Mouse (Mus musculus) hindbrain, postnatal 0 days (tissue): Measurements from ENCODE around the gene Mtf2. TPM values are rescaled to one million over a fixed set of nuclear protein-coding genes. Genes with fewer than 3 reads are reported as not detected.

Experiments
- ATAC-seq: fragments of 200-750 bp; cut with Nextera tagmentation; 2 replicates; pipeline ENCODE4 v1.8.0; 2017; ENCODE audit warnings: mild to moderate bottlenecking, moderate TSS enrichment, moderate library complexity
- DNase-seq: peaks from one replicate; pipeline ENCODE4 v3.0.0-alpha.2; 2015; ENCODE audit warnings: low spot score
- H3K27ac ChIP-seq: fragments of 300-500 bp; sonication (generic); 2 replicates; pipeline ENCODE4 v1.5.1; 2014; ENCODE audit warnings: mild to moderate bottlenecking
- H3K27me3 ChIP-seq: fragments of 300-500 bp; sonication (generic); 2 replicates; pipeline ENCODE4 v1.6.1; 2014; ENCODE audit warnings: low read length, mixed read lengths; ENCODE audit not compliant: insufficient read depth
- H3K36me3 ChIP-seq: fragments of 300-500 bp; sonication (generic); 2 replicates; pipeline ENCODE4 v1.6.1; 2014; ENCODE audit warnings: low read length, mixed read lengths; ENCODE audit not compliant: insufficient read depth
- H3K4me1 ChIP-seq: fragments of 300-500 bp; sonication (generic); 2 replicates; pipeline ENCODE4 v1.6.1; 2014; ENCODE audit warnings: antibody characterized with exemption, low read length, mixed read lengths; ENCODE audit not compliant: insufficient read depth
- H3K4me2 ChIP-seq: fragments of 300-500 bp; sonication (generic); 2 replicates; pipeline ENCODE4 v1.6.1; 2014; ENCODE audit warnings: low read depth, mild to moderate bottlenecking, low read length, moderate library complexity, mixed read lengths
- H3K4me3 ChIP-seq: fragments of 300-500 bp; sonication (generic); 2 replicates; pipeline ENCODE4 v1.5.1; 2014; ENCODE audit warnings: low read length
- H3K9ac ChIP-seq: fragments of 300-500 bp; sonication (generic); replicated peaks from 2 replicates; pipeline ENCODE4 v1.6.1; 2014; ENCODE audit warnings: mild to moderate bottlenecking, low read length, moderate library complexity, mixed read lengths
- H3K9me3 ChIP-seq: fragments of 300-500 bp; sonication (generic); 2 replicates; pipeline ENCODE4 v1.6.1; 2016; ENCODE audit warnings: low read length, mixed read lengths
- CTCF ChIP-seq: IDR thresholded peaks from 2 replicates; pipeline ENCODE4 v1.5.1; 2016; ENCODE audit warnings: antibody characterized with exemption, control low read depth, low read depth
- WGBS: fragments of 180-500 bp; shearing (Covaris S2); extraction: QIAGEN DNeasy Blood & Tissue Kit; methylation state at CpG from one replicate; pipeline ENCODE4 v1.1.7; 2014; 5-methylcytosine and 5-hydroxymethylcytosine counted together
- polyA plus RNA-seq: library from polyadenylated mRNA; unstranded; fragments of >200 nt; fragmentation: Nextera tagmentation; extraction: Ambion mirVana; gene quantifications from 2 replicates; pipeline ENCODE4 v1.2.1, GENCODE M21; 2015
- total RNA-seq: library from RNA; depleted of rRNA; stranded (reverse); fragments of >200 nt; gene quantifications from 2 replicates; pipeline ENCODE4 v1.2.3, GENCODE M21; 2014

Mtf2 gene
- total and polyA plus RNA-seq, 2 experiments from 2014 or later, result 36.0 to 48.7 TPM

- peaks cover 35% of the 10 kb centered on the region; the same call in 1 of the 2 replicates for H3K36me3 ChIP-seq
- WGBS, result 84% methylated on average over 5 of the region's 5 CpGs
Observed at GRCm38 (mm10) chr5:108104306-108104705, 38.8 kb downstream of the Mtf2 start.

GRCm38 (mm10) chr5:108109346-108109745 is 43.9 kb downstream of the Mtf2 start:
- DNase-seq (no peak), ATAC-seq (no peak)
- Histone ChIP-seq H3K4me2 (no peak overlapping the region), H3K4me1 (no peaks in the 10 kb centered on the region), H3K9me3 (no peaks in the 10 kb centered on the region), H3K27ac (no peak overlapping the region), H3K27me3 (no peaks in the 10 kb centered on the region), H3K4me3 (no peak overlapping the region), H3K36me3 (peaks cover 21% of the 10 kb centered on the region; the same call in 1 of the 2 replicates), H3K9ac (no peak overlapping the region)
- 92% methylated on average over 7 of the region's 7 CpGs for WGBS
- TF ChIP-seq CTCF, result no peak

More at GRCm38 (mm10) chr5:108104306-108104705, 38.8 kb downstream of the Mtf2 start:
- Histone ChIP-seq H3K4me2 (no peak overlapping the region), H3K9me3 (no peaks in the 10 kb centered on the region), H3K27me3 (no peaks in the 10 kb centered on the region), H3K4me1 (no peaks in the 10 kb centered on the region), H3K27ac (no peak overlapping the region), H3K4me3 (no peak overlapping the region), H3K9ac (no peak overlapping the region)
- TF ChIP-seq CTCF, result no peak
- DNase-seq (no peak), ATAC-seq (no peak)

GRCm38 (mm10) chr5:108117693-108118092 is 52.2 kb downstream of the Mtf2 start:
- no peaks in the 10 kb centered on the region for H3K27me3 ChIP-seq
- H3K4me3 ChIP-seq, result no peak overlapping the region
- WGBS, result 92% methylated on average over 4 of the region's 4 CpGs
- H3K4me2 ChIP-seq, result no peak overlapping the region
- TF ChIP-seq CTCF, result no peak
- H3K9me3 ChIP-seq, result no peaks in the 10 kb centered on the region
- H3K4me1 ChIP-seq, result no peaks in the 10 kb centered on the region
- no peaks in the 10 kb centered on the region for H3K36me3 ChIP-seq
- no peak for DNase-seq
- H3K9ac ChIP-seq, result no peak overlapping the region
- no peak overlapping the region for H3K27ac ChIP-seq
- ATAC-seq, result no peak

- H3K27ac ChIP-seq, result no peak overlapping the region
- H3K27me3 ChIP-seq, result no peaks in the 10 kb centered on the region
- H3K9me3 ChIP-seq, result no peaks in the 10 kb centered on the region
- DNase-seq, result no peak
- TF ChIP-seq CTCF, result no peak
- H3K9ac ChIP-seq, result no peak overlapping the region
- H3K4me2 ChIP-seq, result no peak overlapping the region
- 85% methylated on average over 9 of the region's 9 CpGs for WGBS
- ATAC-seq, result no peak
- H3K36me3 ChIP-seq, result no peaks in the 10 kb centered on the region; the same call in 1 of the 2 replicates
- H3K4me1 ChIP-seq, result no peaks in the 10 kb centered on the region
- no peak overlapping the region for H3K4me3 ChIP-seq
Observed at GRCm38 (mm10) chr5:108120221-108120900, 54.9 kb downstream of the Mtf2 start.

GRCm38 (mm10) chr5:108131849-108132440 is 66.5 kb downstream of the Mtf2 start:
- Histone ChIP-seq H3K4me3 (peak overlapping the region; percentile 88), H3K9ac (peak overlapping the region; percentile 72), H3K36me3 (peaks cover 3% of the 10 kb centered on the region; the same call in 1 of the 2 replicates), H3K27ac (peak overlapping the region; percentile 89), H3K4me2 (peak overlapping the region; percentile 77), H3K27me3 (no peaks in the 10 kb centered on the region), H3K9me3 (no peaks in the 10 kb centered on the region), H3K4me1 (no peaks in the 10 kb centered on the region)
- WGBS, result under 1% methylated on average over 32 of the region's 32 CpGs
- DNase-seq, result peak; percentile 66
- no peak for TF ChIP-seq CTCF
- ATAC-seq, result peak; percentile 8

- Histone ChIP-seq H3K27ac (peak within 1 kb of the TSS; percentile 89), H3K4me1 (no peaks in the 10 kb centered on the region), H3K4me3 (peak within 1 kb of the TSS; percentile 88), H3K27me3 (no peaks in the 10 kb centered on the region), H3K9me3 (no peaks in the 10 kb centered on the region), H3K9ac (peak within 1 kb of the TSS; percentile 72), H3K4me2 (peak within 1 kb of the TSS; percentile 77), H3K36me3 (peaks cover 3% of the 10 kb centered on the region; the same call in 1 of the 2 replicates)
- DNase-seq, result peak; percentile 99
- TF ChIP-seq CTCF, result peak; percentile 62
- ATAC-seq, result peak; percentile 99
- WGBS, result under 1% methylated on average over 63 of the region's 65 CpGs
Observed at GRCm38 (mm10) chr5:108132441-108133243, 67.2 kb downstream of the Mtf2 start, which contains the start of the genes Tmed5 and Ccdc18. TSS of gene Tmed5 (minus strand) at chr5:108132620. TSS of gene Ccdc18 (plus strand) at chr5:108132875.
